Mouse (Mus musculus) layer of hippocampus, postnatal 10 days (tissue): ENCODE data around the gene Fads6. TPM values are rescaled to one million over a fixed set of nuclear protein-coding genes. Genes with fewer than 3 reads are reported as not detected.

Experiments used
- DNase-seq, 2 experiments: peaks; one replicate each; pipeline ENCODE4 v3.0.0; 2021; ENCODE audit warnings: low spot score in 2 of 2
- total RNA-seq, 2 experiments: library from RNA; stranded (reverse); gene quantifications; 2 replicates each; pipeline ENCODE4 v1.2.3; 2021

Fads6 gene
- total RNA-seq, 2 experiments from 2014 or later, result 7.6 to 8.1 TPM

DNA sequence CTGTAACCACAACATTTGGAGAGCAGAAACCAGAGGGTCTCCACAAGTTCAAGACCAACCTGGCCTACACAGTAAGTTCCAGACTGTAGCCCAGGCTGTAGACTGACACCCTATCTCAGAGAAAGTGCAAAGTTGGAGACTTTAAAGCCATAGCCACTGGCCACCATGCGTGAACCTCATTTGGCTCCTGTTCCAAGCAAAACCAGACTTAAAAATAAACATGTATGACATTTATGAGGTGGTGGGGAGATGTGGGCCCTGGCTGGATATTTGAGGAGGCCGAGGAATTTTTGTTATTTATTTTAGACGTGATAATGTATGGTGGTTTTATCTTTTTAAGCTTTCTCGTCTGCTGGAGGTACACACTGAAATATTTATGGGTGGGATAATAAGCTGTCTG is 38.3 kb downstream of the Fads6 start:
- DNase-seq, result no peak

- no peak for DNase-seq
Observed at GRCm38 (mm10) chr11:115257775-115258510, 39.5 kb downstream of the Fads6 start.

DNA sequence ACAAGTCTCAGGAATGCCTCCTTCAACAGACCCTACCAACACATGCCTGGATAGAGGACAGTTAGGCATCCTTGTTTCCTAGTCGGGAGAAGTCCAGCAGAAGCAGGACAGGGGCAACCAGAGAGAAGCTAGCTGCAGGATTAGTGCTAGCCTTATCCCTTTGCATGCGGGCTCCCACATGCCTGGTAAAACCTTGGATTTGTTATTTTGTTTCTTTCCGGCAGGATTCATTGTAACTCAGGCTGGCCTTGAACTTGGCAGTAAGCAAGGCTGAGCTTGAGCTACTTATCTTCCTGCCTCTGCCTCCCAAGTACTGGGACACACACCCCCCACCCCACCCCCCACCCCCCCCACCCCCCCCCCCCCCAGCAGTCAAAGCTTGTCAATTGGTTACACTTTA is 46.2 kb downstream of the Fads6 start:
- DNase-seq, result no peak

DNA sequence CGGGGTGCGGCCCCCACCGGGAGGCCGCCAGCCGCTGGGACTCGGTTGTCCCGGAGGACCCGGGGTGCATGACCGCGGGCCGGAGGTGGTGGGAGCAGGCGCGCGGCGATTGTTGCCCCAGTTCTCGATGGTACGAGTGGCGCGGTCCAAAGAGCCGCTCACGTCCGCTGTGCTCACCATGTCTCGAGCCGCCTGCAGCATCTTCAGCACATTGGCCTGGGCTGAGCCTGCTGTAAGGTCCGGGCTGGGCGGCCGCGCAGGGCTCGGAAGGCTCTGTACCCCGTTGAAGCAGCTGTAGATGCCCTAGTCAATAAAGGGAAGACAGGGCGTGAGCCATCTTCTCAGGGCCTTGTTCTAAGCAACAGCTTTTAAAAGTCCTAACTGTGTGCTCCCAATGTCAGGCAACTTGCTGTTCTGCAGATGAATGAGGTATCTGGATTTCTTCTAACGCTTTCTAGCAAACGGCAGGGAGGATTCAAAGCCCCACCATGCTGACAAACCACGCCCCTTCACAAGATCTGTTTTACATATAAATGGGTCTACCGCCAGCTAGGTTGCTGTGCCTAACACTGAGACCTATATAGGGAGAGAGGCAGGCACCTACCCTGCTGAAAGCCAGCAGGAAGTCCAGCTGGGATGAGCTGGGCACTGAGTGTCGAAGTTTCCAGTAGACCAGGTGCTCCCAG is 46.9 kb downstream of the Fads6 start:
- DNase-seq, result no peak

DNA sequence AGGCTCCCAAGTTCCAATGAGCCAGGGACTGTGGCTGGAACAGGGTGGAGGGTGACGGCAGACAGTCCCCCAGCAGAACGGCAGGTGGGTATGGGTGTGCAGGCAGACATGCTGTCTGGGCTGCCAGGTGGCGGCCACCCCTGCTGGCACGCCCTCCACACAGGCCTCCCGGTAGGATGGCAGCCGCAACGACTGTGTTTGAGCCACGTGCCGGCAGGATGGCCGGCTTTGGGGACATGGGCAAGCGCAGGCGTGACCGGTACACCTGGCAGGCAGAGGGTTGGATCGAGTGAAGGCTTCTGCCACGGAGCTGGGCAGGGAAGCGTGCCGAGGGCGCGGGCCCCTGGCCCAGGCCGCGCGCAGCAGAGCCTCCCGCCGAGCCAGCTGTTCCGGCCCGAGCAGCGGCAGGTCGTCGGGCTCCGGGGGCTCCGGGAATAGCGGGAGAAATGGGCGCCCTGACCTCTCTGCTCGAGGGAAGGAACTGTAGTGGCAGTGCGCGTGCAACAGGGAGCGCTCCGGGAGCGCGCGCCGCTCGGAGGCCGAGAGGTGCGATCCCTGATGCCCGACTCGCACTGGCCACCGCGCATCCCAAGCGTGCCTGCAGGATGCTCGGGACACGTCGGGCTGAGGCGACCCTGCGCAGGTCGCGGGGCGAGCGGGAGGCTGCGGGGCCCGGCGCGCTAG is 47.6 kb downstream of the Fads6 start:
- DNase-seq, result no peak

DNA sequence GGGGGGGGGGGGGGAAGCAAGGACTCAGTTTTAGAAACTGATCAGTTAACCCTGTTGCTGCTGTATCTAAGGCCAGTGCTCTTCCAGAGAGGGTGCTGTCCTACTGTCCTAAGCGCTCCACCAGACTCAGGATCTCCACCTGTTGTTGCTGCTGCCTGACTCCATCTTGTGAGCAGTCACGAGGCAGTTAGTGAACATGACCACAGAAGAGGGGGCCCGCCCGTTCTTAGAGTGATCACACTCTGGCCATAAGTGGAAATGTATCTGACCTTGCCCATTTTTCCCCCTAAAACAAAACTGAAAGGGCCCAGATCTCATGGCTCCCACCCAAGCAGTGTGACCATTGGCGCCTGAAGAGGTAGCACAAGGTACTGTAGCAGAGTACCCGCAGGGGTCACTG is 49.5 kb downstream of the Fads6 start:
- no peak for DNase-seq

GRCm38 (mm10) chr11:115247240-115247639 is 50.2 kb downstream of the Fads6 start:
- no peak for DNase-seq

DNA sequence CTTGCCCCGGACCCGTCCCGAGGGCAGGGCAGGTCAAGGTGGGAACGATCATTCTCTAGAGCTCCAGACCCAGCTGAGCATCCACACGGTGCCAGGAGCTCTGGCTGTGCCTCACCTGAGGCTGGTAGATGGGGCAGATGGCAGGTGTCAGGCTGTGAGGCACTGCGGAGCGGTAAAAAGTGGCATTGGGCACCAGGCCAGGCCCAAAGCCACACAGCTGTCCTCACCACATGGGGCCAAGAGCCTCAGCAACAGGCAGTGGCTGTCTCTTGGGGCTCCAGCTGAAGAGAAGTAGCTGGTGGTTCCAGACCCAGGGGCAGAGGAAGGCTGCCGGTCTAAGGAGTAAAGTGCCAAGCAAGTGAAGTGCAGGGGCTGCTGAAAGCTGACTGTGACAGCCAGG is 51.1 kb downstream of the Fads6 start:
- DNase-seq, result no peak

DNA sequence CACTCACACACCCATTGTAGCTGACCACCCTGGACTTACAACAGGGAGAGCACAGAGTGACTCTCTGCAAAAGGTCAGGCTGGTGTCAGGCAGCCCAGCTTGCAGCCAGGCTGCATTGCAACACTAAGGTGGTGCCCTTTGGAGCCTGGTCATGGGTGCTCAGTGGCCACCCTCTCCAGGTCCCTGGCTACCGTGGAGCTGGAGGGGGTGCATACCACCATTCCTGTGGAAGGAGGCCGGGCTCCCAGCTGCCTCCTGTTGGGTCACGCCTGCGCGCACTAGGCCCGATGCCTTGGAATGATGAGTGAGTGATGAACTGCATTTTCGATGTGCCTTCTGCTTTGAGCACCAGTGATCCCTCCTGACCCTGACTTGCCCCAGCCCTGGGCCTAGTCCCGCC is 52.6 kb downstream of the Fads6 start:
- DNase-seq, result no peak

GRCm38 (mm10) chr11:115243783-115244182 is 53.7 kb downstream of the Fads6 start:
- no peak for DNase-seq

GRCm38 (mm10) chr11:115242746-115243145 is 54.7 kb downstream of the Fads6 start:
- no peak for DNase-seq

- DNase-seq, result no peak
Observed at GRCm38 (mm10) chr11:115241402-115241801, 56.1 kb downstream of the Fads6 start.

DNA sequence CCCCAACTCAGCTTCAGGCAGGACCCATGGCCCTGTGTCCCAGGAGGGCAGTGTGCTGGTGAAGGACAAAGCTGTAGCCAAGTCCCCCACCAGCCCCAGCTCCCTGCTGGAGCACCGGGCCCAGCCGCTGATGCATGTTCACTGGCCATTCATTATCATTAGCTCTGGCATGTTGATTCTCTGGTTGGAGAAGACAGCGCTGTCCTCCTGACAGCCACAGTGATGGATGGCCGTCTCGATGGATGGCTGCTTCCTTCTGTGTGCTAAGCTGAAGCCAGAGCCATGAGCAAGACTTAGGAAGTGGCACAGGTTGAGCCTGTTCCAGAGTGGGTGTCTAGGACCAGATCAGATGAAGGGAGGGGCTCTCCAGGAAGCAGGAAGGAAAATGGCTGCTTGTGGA is 60.9 kb downstream of the Fads6 start:
- no peak for DNase-seq

DNA sequence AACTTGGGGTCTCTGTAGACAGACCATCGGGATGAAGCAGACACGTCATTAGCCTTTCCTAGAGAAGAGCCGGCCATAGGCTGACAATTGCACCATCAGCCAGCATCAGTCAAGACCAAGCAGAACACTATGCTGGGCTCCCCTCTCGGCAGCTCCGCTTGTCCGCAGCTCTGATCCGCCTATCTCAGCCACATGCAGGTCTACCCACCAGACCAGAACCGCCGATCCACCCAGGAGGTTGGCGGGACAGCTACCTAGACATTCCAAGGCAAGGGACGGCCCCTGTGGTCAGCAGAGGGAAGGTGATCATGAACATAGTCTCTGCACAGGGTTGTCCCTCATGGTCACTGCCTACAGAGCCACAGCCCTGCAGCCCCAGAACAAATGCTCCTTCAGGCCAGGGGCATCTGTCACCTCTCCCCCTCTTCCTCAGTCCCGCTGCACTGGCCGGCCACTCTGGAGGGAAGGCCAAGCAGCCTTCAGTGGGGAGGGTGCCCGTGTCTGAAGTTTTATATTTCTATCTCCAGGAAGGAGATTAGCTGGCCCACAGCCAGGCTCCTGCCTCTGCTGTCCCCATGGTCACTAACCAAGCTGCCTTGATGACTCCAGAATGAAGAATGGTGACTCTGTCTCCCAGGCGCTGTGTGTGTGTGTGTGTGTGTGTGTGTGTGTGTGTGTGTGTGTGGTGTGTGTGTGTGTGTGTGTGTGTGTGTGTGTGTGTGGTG is 63.0 kb downstream of the Fads6 start:
- peak in 1 of 2 experiments; percentile 46 for DNase-seq

DNA sequence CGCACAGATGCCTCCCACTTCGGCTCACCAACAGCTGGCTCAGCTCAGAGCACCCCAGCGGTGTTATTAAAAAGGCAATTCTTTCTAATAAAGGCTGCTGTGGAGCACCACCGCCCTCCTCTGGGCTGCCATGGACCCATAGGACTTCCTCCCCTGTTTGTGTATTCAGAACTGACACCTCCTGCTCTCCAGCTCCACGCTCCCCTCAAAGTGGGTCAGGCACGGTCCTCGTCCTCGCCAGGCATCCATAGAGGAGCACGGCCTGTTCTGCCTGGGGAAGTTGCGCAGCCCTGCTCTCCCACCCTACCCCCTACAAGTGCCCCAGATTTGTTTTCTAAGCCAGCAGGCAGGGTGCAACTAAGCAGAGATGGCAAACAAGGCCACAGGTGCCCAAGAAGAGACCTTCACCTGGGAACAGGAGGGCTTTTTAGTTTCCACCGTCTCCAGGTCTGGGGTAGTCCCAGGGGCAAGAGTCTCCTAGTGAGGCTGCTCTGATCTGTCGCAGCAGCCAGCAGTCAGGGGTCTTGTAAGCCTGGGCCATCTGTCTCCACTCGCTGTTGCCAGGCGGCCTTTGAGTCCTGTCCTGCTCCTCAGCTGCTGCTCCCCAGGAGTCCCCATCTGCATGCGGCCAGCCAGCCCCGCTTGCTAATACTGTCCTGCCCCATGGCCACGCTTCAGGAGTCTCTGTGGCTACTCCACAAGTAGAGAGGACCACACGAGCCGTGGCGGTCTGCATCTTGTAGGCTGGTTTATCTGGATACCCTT is 63.8 kb downstream of the Fads6 start:
- DNase-seq, result peak; percentile 49 to 57

- no peak for DNase-seq
Observed at GRCm38 (mm10) chr11:115232889-115233288, 64.6 kb downstream of the Fads6 start.

DNA sequence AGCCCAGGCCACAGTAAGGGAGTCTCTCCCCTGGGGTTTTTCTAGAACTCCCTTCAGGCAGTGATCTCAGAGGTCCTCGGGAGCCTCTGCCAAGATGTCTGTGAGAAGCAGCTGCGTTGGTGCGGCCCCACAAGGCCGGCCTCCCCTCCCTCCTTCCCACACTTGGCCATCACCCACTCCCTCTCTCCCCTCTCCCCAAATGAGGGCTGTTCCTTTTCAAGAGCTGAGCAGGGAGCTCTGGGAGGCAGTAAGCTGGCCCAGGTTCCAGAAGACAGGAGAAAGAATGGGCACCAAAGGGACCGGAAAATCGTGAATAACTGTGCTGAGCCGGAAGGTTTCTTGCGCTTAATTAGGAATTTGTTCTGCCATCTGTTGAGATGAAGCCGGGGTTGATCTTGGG is 65.5 kb downstream of the Fads6 start:
- no peak for DNase-seq

DNA sequence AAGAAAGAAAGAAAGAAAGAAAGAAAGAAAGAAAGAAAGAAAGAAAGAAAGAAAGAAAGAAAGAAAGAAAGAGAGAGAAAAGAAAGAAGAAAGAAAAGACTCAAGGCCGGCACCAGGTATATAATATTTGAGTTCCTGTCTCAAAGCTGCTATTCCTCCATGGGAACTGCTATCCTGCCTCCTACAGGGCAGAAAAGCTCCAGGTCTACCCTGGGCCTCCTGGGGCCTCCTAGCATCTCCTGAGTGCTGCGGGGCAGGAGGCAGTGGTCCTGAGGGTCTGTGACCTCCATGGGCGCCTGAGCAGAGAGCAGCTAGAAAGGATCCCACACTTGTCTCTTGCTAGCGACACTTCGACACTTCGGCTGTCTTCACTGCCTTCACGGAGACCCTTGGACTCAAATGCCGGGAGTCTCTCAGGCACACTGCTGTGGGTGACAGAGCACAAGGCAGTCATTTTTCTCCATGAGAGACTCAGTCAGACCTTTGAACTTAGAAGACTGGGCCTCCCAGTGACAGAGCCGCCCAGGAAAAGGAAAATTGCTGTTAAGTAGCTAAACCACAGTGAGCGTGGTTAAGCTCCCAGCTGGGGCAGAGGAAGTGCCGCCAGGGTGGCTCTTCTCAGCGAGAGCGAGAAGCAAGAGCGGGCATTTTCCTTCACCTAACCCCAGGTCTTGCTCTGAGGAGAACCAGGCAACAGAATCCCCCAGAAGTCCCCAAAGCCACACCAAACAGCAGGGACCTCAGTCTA is 66.1 kb downstream of the Fads6 start:
- DNase-seq, result no peak
